Mouse (Mus musculus): ENCODE results near the gene Ankrd6.

- TF ChIP-seq CTCF (IDR thresholded peaks at IDR 0.05; ENCODE audit: insufficient read depth, low read depth, low read length) (no peak), POLR2A (IDR thresholded peaks at IDR 0.05; ENCODE audit: insufficient read depth, low read depth, low read length) (no peak)
Observed at GRCm38 (mm10) chr4:32981617-32982016, 31.0 kb upstream of the Ankrd6 start.
